Mouse (Mus musculus) MEL (cell line): Measurements from ENCODE around the gene Olfr1387. TPM values are rescaled to one million over a fixed set of nuclear protein-coding genes. Genes with fewer than 3 reads are reported as not detected.

ENCODE experiments used
- DNase-seq: peaks from one replicate; pipeline ENCODE4 v3.0.0; 2011; ENCODE audit warnings: low read depth, low spot score
- H3K27ac ChIP-seq: 2 replicates; pipeline ENCODE4 v1.5.1; 2012; ENCODE audit warnings: low read depth, mild to moderate bottlenecking, control low read depth, low read length, moderate library complexity; ENCODE audit not compliant: control insufficient read depth
- H3K27me3 ChIP-seq, 2 experiments: fragments of 150-350 bp in 1 of 2; sonication (generic) in 1 of 2; 2 replicates each; pipeline ENCODE4 v1.6.1; 2012; ENCODE audit warnings: low read length in 2 of 2, mild to moderate bottlenecking in 2 of 2, improper control_type of control experiment in 1 of 2, moderate library complexity in 1 of 2; ENCODE audit not compliant: insufficient read depth in 2 of 2, control insufficient read depth in 1 of 2
- H3K36me3 ChIP-seq, 2 experiments: 2 replicates each; pipeline ENCODE4 v1.6.1; 2012 to 2014; ENCODE audit warnings: low read length in 2 of 2, improper control_type of control experiment in 1 of 2, inconsistent platforms in 1 of 2, mild to moderate bottlenecking in 1 of 2; ENCODE audit not compliant: insufficient read depth in 2 of 2, control insufficient read depth in 1 of 2
- H3K4me1 ChIP-seq, 2 experiments: fragments of 150-350 bp in 1 of 2; sonication (generic) in 1 of 2; 2 replicates each; pipeline ENCODE4 v1.6.1; 2012; ENCODE audit warnings: low read length in 2 of 2, improper control_type of control experiment in 1 of 2, mild to moderate bottlenecking in 1 of 2; ENCODE audit not compliant: insufficient read depth in 2 of 2, control insufficient read depth in 1 of 2
- H3K4me3 ChIP-seq, 2 experiments: fragments of 150-350 bp in 1 of 2; sonication (generic) in 1 of 2; 2 replicates each; pipeline ENCODE4 v1.5.1; 2012; ENCODE audit warnings: low read depth in 2 of 2, low read length in 2 of 2, mild to moderate bottlenecking in 2 of 2, moderate library complexity in 2 of 2, control low read depth in 1 of 2, improper control_type of control experiment in 1 of 2; ENCODE audit not compliant: control insufficient read depth in 1 of 2, insufficient read depth in 1 of 2
- H3K79me2 ChIP-seq: 2 replicates; pipeline ENCODE4 v1.6.1; 2012; ENCODE audit warnings: mild to moderate bottlenecking, low read length, moderate library complexity; ENCODE audit not compliant: control insufficient read depth, poor library complexity, insufficient read depth
- H3K9ac ChIP-seq: 2 replicates; pipeline ENCODE4 v1.6.1; 2012; ENCODE audit warnings: low read depth, mild to moderate bottlenecking, control low read depth, low read length, moderate library complexity; ENCODE audit not compliant: control insufficient read depth, poor library complexity, severe bottlenecking
- H3K9me3 ChIP-seq: fragments of 150-350 bp; sonication (generic); replicated peaks from 2 replicates; pipeline ENCODE4 v1.6.1; 2012; ENCODE audit warnings: mild to moderate bottlenecking, low read length, improper control_type of control experiment, moderate library complexity; ENCODE audit not compliant: insufficient read depth
- CHD1 ChIP-seq: IDR thresholded peaks from 2 replicates; pipeline ENCODE4 v1.6.1; 2012; ENCODE audit warnings: low read depth, mild to moderate bottlenecking, inconsistent platforms, low read length, improper control_type of control experiment
- ELF1 ChIP-seq: IDR thresholded peaks from 2 replicates; pipeline ENCODE4 v1.6.1; 2014; ENCODE audit warnings: low read depth, mild to moderate bottlenecking, inconsistent platforms, low read length, improper control_type of control experiment, moderate library complexity
- ETS1 ChIP-seq: IDR thresholded peaks from 2 replicates; pipeline ENCODE4 v1.6.1; 2012; ENCODE audit warnings: low read depth, mild to moderate bottlenecking, inconsistent platforms, low read length, improper control_type of control experiment, moderate library complexity
- GATA1 ChIP-seq: IDR thresholded peaks from 2 replicates; pipeline ENCODE4 v1.6.1; 2011; ENCODE audit warnings: low read depth, low read length, improper control_type of control experiment
- HCFC1 ChIP-seq: IDR thresholded peaks from 2 replicates; pipeline ENCODE4 v1.6.1; 2012; ENCODE audit warnings: low read depth, mild to moderate bottlenecking, inconsistent platforms, low read length, improper control_type of control experiment, moderate library complexity
- MYB ChIP-seq: IDR thresholded peaks from 2 replicates; pipeline ENCODE4 v1.6.1; 2011; ENCODE audit warnings: mild to moderate bottlenecking, low read depth, low read length, improper control_type of control experiment
- NELFE ChIP-seq: IDR thresholded peaks from 2 replicates; pipeline ENCODE4 v1.6.1; 2011; ENCODE audit warnings: low read depth, low read length, improper control_type of control experiment
- POLR2AphosphoS2 ChIP-seq: IDR thresholded peaks from 2 replicates; pipeline ENCODE4 v1.6.1; 2011; ENCODE audit warnings: low read length, improper control_type of control experiment
- RCOR1 ChIP-seq: IDR thresholded peaks from 2 replicates; pipeline ENCODE4 v1.6.1; 2012; ENCODE audit warnings: low read depth, mild to moderate bottlenecking, inconsistent platforms, low read length, improper control_type of control experiment
- SMC3 ChIP-seq: IDR thresholded peaks from 2 replicates; pipeline ENCODE4 v1.6.1; 2011; ENCODE audit warnings: low read depth, low read length, improper control_type of control experiment
- TBP ChIP-seq: IDR thresholded peaks from 2 replicates; pipeline ENCODE4 v1.8.0; 2011; ENCODE audit warnings: low read depth, low read length, improper control_type of control experiment
- UBTF ChIP-seq: IDR thresholded peaks from 2 replicates; pipeline ENCODE4 v1.6.1; 2012; ENCODE audit warnings: low read depth, mild to moderate bottlenecking, inconsistent platforms, low read length, improper control_type of control experiment, moderate library complexity, borderline replicate concordance; ENCODE audit not compliant: insufficient read depth
- USF2 ChIP-seq, 2 experiments: IDR thresholded peaks; 2 replicates each; pipeline ENCODE4 v1.6.1; 2011 to 2012; ENCODE audit warnings: improper control_type of control experiment in 2 of 2, low read length in 2 of 2, borderline replicate concordance in 1 of 2, inconsistent platforms in 1 of 2, low read depth in 1 of 2, mild to moderate bottlenecking in 1 of 2; ENCODE audit not compliant: insufficient read depth in 1 of 2
- ZC3H11A ChIP-seq: IDR thresholded peaks from 2 replicates; pipeline ENCODE4 v1.6.1; 2012; ENCODE audit warnings: low read depth, mild to moderate bottlenecking, inconsistent platforms, low read length, improper control_type of control experiment
- ZKSCAN1 ChIP-seq: IDR thresholded peaks from 2 replicates; pipeline ENCODE4 v1.6.1; 2012; ENCODE audit warnings: low read depth, mild to moderate bottlenecking, inconsistent platforms, low read length, improper control_type of control experiment, moderate library complexity
- ZMIZ1 ChIP-seq: IDR thresholded peaks from 2 replicates; pipeline ENCODE4 v1.6.1; 2012; ENCODE audit warnings: low read depth, mild to moderate bottlenecking, inconsistent platforms, low read length, improper control_type of control experiment, moderate library complexity
- ZNF384 ChIP-seq: IDR thresholded peaks from 2 replicates; pipeline ENCODE4 v1.6.1; 2012; ENCODE audit warnings: low read depth, mild to moderate bottlenecking, inconsistent platforms, low read length, improper control_type of control experiment
- polyA plus RNA-seq, 2 experiments: library from polyadenylated mRNA; stranded (reverse) in 1 of 2; unstranded in 1 of 2; fragments of >175 nt in 1 of 2; fragments of >200 nt in 1 of 2; gene quantifications; 2 replicates each; pipeline versions ENCODE4 v1.2.1 to v1.2.4; 2012; ENCODE audit warnings: low replicate concordance in 2 of 2, low read depth in 1 of 2; ENCODE audit not compliant: insufficient read length in 2 of 2, insufficient read depth in 1 of 2, missing spikeins in 1 of 2
- total RNA-seq: library from RNA; depleted of rRNA; stranded (reverse); fragments of 300-350 nt; gene quantifications from 2 replicates; pipeline ENCODE4 v1.2.3, GENCODE M21; 2012

Olfr1387 gene
- total and polyA plus RNA-seq, 3 experiments = not detected

DNA sequence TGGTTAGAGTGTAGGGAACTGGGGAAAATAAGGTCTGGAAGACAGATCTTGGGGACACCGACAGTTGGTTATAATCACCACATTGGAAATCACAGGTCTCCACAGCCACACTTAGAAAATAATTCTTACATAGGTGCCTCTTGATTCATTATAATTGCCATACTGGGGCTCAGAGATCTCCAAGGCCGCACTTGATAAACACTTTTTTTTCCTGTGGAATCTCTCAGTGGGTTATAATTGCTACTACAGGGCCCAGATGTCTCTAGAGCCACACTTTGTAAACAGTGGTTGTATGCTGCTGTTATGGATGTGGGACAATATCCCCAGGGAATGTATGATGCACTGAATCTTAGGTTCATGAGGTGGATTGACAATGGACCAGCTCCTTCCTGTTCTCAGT is 32.4 kb upstream of the Olfr1387 start, which contains the start of gene Olfr1389:
Olfr1389 (plus strand) TSS at position 301 of the 400 bp plus-strand sequence.
- Histone ChIP-seq H3K36me3 (no peaks in the 10 kb centered on the region), H3K79me2 (no peaks in the 10 kb centered on the region), H3K27me3 (no peaks in the 10 kb centered on the region), H3K9ac (no peak within 1 kb of the TSS)
- DNase-seq = no peak
- TF ChIP-seq POLR2AphosphoS2 = no peak
- no peak for TF ChIP-seq UBTF
- no peak for TF ChIP-seq TBP
- no peak for TF ChIP-seq ZMIZ1
- no peak for TF ChIP-seq ELF1
- no peak for TF ChIP-seq HCFC1
- TF ChIP-seq, all 39 proteins: peak for 0
- H3K27ac ChIP-seq = no peak within 1 kb of the TSS
- H3K9me3 ChIP-seq = no peaks in the 10 kb centered on the region
- H3K4me1 ChIP-seq = no peaks in the 10 kb centered on the region
- H3K4me3 ChIP-seq = no peak within 1 kb of the TSS

DNA sequence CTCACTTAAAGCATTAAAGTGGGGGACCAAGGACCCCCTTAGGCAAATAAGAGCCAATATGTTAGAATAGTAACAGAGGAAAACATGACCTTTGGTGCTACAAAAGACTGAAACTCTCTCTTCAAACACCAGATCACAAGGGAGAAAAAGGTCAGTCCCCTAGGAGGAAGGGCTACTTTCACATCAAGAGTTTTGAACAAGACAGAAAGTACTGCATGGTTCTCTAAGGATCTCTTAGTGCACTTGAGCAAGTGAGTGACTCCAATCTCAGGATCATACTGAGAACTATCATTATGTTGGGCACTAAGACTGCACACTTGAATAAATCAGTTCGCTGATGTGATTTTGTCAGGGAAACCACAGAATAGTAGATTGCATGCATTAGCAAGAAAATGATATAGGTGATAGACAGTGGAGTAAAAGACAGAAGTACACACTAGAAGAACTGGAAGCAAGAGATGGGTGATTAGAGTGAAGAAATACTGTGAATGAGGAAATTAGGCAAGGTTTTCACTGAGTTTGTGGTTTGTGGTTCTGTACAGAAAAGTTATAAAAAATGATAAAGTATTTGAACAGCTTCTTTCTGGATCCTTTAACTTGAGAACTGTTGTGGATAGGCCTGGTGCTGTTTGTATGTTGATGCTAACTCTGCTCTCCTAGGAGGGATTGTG is 29.8 kb upstream of the Olfr1387 start:
- no peaks in the 10 kb centered on the region for H3K79me2 ChIP-seq
- no peaks in the 10 kb centered on the region for H3K27me3 ChIP-seq
- DNase-seq = no peak
- TF ChIP-seq RCOR1 = peak; percentile 32; the same call in 1 of the 2 replicates
- no peak for TF ChIP-seq ELF1
- TF ChIP-seq SMC3 = no peak
- no peak for TF ChIP-seq ZC3H11A
- no peak for TF ChIP-seq ZKSCAN1
- TF ChIP-seq MYB = no peak
- no peak for TF ChIP-seq NELFE
- H3K4me1 ChIP-seq = no peaks in the 10 kb centered on the region
- no peaks in the 10 kb centered on the region for H3K9me3 ChIP-seq
- H3K9ac ChIP-seq = no peak overlapping the region
- H3K36me3 ChIP-seq = no peaks in the 10 kb centered on the region
- no peak overlapping the region for H3K27ac ChIP-seq
- H3K4me3 ChIP-seq = no peak overlapping the region

DNA sequence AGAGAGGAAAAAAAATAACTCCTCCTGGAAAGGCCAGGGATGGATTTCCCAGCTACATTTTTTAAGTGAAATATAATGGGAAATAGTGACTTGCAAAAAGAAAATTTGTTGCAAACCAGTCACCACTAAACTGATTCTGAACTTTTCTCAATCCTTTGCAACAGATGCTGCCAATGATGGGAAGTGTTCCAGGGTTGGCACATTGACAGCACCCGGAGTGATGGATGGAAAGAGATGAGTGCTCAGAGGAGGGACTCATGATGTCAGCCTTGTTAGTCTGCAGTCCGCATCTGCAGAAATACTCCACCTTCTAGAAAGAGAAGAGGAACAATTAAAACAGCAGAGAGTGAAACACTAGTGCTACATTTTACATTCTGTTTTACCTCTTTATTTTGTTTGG is 25.5 kb upstream of the Olfr1387 start:
- H3K79me2 ChIP-seq = no peaks in the 10 kb centered on the region
- H3K4me1 ChIP-seq = no peaks in the 10 kb centered on the region
- no peak overlapping the region for H3K27ac ChIP-seq
- H3K27me3 ChIP-seq = no peaks in the 10 kb centered on the region
- H3K4me3 ChIP-seq = no peak overlapping the region
- no peaks in the 10 kb centered on the region for H3K9me3 ChIP-seq
- DNase-seq = no peak
- TF ChIP-seq ZNF384 (no peak), UBTF (no peak), ZMIZ1 (no peak), MYB (no peak), GATA1 (no peak), ETS1 (no peak), USF2 (IDR thresholded peaks at IDR 0.05; ENCODE audit: borderline replicate concordance in 1 of 2, insufficient read depth in 1 of 2, low read depth in 1 of 2, low read length in 2 of 2) (no peak), CHD1 (no peak)
- H3K36me3 ChIP-seq = no peaks in the 10 kb centered on the region
- H3K9ac ChIP-seq = no peak overlapping the region
